Mouse (Mus musculus) natural killer cell, adult 2 months (primary cell): ENCODE data around the gene 4931422A03Rik.

ENCODE experiments used
- DNase-seq, 2 experiments: peaks; one replicate each; pipeline ENCODE4 v3.0.0; 2022; ENCODE audit warnings: low spot score in 2 of 2

The 4931422A03Rik gene

DNA sequence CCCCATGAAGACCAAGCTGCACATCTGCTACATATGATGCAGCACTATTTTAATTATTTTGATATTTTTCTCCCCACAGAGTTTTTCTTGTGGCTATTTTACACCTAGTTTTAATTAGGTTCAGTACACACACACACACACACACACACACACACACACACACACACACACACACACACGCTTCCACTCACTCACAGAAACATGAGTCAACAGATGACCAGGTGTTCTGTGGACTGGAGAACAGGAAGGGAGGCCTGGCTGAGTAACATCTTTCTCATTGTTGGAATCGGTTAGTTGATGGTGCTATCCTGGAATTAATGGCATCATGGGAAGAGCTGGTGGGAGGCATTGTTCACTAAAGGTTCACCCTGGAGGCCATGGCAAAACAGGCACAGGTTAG lies 90.5 kb downstream of the 4931422A03Rik start:
- DNase-seq = no peak

- no peak for DNase-seq
Measured at GRCm38 (mm10) chr2:103936666-103937065, 91.5 kb downstream of the 4931422A03Rik start.

GRCm38 (mm10) chr2:103935691-103936435 lies 92.3 kb downstream of the 4931422A03Rik start:
- peak in 1 of 2 experiments; percentile 35 for DNase-seq

GRCm38 (mm10) chr2:103934670-103935069 lies 93.5 kb downstream of the 4931422A03Rik start:
- DNase-seq = no peak

DNA sequence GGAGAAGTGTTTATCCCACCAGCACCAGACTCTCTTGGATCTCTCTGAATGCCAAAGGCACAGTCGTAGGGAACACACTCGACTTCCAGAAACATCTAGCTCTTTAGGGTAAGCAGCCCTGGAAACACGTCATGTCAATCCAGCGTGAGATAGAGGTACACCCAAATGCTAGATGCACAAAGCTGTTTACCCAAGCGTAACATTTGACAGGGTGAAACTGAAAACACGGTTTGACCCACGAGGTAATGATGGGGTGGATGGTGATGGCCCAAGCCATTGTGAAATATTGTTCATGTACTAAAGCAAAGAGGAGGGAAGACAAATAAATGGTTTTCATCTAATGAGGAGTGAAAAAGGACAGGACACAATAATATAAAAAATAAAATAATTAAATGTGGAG lies 93.9 kb downstream of the 4931422A03Rik start:
- peak in 1 of 2 experiments; percentile 31 for DNase-seq

DNA sequence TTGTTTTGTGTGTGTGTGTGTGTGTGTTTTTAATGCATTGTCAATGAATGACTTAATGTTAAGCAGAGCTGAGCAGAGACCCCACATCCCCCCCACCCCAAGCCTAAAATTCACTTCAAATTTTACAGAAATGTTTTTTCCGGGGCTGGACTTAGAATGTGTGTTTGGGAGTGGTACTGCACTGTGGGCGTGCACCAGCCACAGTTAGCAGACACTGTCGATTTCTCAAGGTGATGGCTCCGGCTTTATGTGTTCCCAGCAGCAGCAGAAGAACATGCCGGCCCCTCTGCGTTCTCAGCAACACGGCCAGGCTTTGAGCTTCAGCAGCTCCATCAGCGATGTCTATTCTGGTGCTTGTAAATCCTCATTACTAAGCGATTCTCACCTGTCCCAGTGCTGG lies 95.7 kb downstream of the 4931422A03Rik start:
- no peak for DNase-seq

DNA sequence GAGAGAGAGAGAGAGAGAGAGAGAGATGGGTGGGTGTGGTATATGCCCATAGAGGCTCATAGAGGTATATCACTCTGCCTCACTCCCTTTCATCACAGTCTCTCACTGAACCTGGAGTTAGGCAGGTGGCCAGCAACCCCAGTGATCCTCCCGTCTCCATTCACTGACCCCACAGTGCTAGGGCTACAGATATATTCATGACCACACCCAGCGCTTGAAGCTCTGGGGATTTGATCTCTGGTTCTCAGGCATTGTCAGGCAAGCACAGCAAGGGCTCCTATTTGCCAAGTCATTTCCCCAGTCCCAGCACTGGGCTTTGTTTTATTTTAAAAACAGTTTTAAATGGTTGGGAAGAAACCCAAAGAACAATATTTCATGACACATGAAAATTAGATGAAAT lies 96.1 kb downstream of the 4931422A03Rik start:
- no peak for DNase-seq

GRCm38 (mm10) chr2:103931511-103931911 lies 96.7 kb downstream of the 4931422A03Rik start:
- DNase-seq = no peak

GRCm38 (mm10) chr2:103930306-103931019 lies 97.7 kb downstream of the 4931422A03Rik start:
- no peak for DNase-seq

- DNase-seq = no peak
Measured at GRCm38 (mm10) chr2:103927610-103928145, 100.5 kb downstream of the 4931422A03Rik start.

DNA sequence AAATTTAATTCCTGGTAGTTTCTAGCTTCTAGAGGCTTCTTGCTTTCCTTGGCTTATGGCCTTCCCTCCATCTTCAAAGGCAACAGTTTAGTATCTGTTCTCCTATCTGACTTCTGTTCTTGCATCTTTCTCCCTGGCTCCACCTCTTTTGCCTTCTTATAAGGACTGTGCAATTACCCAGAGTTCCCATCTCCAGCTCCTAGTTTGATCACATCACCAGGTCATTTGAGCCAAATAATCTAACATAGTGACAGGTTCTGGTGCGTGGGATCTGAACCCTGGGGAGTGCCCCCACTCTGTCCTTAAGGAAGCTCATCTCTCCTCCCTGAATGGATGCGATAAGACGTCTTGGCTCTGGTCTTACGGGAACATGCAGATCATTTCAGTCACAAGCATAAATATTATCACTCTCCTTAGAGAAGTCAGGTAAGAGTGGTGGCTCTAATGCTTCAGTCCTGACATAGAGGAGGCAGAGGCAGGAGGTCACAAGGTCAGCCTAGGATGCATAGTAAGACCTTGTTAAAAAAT lies 101.5 kb downstream of the 4931422A03Rik start:
- DNase-seq = no peak

GRCm38 (mm10) chr2:103919488-103919887 lies 108.7 kb downstream of the 4931422A03Rik start:
- no peak for DNase-seq

DNA sequence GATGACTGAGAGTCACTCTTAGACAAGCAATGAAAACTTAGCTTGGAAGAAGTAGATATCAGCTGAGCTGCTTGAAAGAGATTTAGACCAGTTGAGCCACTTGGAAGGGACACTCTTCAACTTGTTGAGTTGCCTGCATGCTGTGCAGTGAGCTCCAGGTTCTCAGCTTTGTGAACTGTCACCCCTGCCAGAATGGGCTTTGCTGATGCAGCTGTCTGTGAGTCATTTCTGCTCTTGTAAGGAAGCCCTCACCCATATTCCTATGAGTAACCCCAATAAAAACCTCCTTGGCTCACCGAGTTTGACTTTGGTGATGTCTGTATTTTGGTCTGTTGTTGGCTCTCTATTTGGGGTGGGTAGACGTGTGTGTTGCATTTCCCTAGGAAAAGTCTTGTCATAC lies 109.8 kb downstream of the 4931422A03Rik start:
- no peak for DNase-seq

GRCm38 (mm10) chr2:103917375-103917774 lies 110.8 kb downstream of the 4931422A03Rik start:
- DNase-seq = peak in 1 of 2 experiments; percentile 45
